Mouse (Mus musculus) heart, postnatal 0 days (tissue): ENCODE results near the gene Mafk.

Experiments used
- CTCF ChIP-seq: IDR thresholded peaks from 2 replicates; pipeline ENCODE4 v1.5.1; 2016; ENCODE audit warnings: antibody characterized with exemption, control low read depth, low read depth
- EP300 ChIP-seq: IDR thresholded peaks from 2 replicates; pipeline ENCODE4 v1.6.1; 2016; ENCODE audit warnings: antibody characterized with exemption, low read depth

- TF ChIP-seq CTCF (no peak), EP300 (no peak)
Measured at GRCm38 (mm10) chr5:139801880-139802279, 10.6 kb downstream of the Mafk start.
